Mouse (Mus musculus) bone marrow, adult 2 months (tissue): ENCODE results near the gene Tm4sf4. TPM values are rescaled to one million over a fixed set of nuclear protein-coding genes. Genes with fewer than 3 reads are reported as not detected.

Experiments
- H3K27ac ChIP-seq: fragments of 200-500 bp; 2 replicates; pipeline ENCODE4 v1.5.1; 2012; ENCODE audit warnings: low read depth, mild to moderate bottlenecking, control low read depth, inconsistent platforms, low read length; ENCODE audit not compliant: control insufficient read depth, poor library complexity, insufficient read depth
- H3K4me1 ChIP-seq: fragments of 200-500 bp; 2 replicates; pipeline ENCODE4 v1.6.1; 2011; ENCODE audit warnings: low read length; ENCODE audit not compliant: control insufficient read depth, insufficient read depth
- H3K4me3 ChIP-seq: fragments of 200-500 bp; replicated peaks from 2 replicates; pipeline ENCODE3; 2011; ENCODE audit warnings: mild to moderate bottlenecking, low read depth, low read length, control low read depth; ENCODE audit not compliant: control insufficient read depth
- CTCF ChIP-seq: fragments of 200-500 bp; IDR thresholded peaks from 2 replicates; pipeline ENCODE4 v1.5.1; 2011; ENCODE audit warnings: low read length, control low read depth; ENCODE audit not compliant: control insufficient read depth, insufficient read depth
- POLR2A ChIP-seq: fragments of 200-500 bp; IDR thresholded peaks from 2 replicates; pipeline ENCODE4 v1.6.1; 2011; ENCODE audit warnings: low read depth, mild to moderate bottlenecking, control low read depth, low read length, borderline replicate concordance; ENCODE audit not compliant: control insufficient read depth
- WGBS: fragments of 180-500 bp; shearing (Covaris S2); methylation state at CpG from one replicate; pipeline ENCODE4 v1.1.7; 2018; 5-methylcytosine and 5-hydroxymethylcytosine counted together
- polyA plus RNA-seq: library from polyadenylated mRNA; stranded (reverse); fragments of >200 nt; gene quantifications from 2 replicates; pipeline ENCODE4 v1.2.4, GENCODE M21; 2011; ENCODE audit warnings: low replicate concordance; ENCODE audit not compliant: missing spikeins, insufficient read depth, insufficient read length

The Tm4sf4 gene
- not detected in 2 replicates for polyA plus RNA-seq

DNA sequence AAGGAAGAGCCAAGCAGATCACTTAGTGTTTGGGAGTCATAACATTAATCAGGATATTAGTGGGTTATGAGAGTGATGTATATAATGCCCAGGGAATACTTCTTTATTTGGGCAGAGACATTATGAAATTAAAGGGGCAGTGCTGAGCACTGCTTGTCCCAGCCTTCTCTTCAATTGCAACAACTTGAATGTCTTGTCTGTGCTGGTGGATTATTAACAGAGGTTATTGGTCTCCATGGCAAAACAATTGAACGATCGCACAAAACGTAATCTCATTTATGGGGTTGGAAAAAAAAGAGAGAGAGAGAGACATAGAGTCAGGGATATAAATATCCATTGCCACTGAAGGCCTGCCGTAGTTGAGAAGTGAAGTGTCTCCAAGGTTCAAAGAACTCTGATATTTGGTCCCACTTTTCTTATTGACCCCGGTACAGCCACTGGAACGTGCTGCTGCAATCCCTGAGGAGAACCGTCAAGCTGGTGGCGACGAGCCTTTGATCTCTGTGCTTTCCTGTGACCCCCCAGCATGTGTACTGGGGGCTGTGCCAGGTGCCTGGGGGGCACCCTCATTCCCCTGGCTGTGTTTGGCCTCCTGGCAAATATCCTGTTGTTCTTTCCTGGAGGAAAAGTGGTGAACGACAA lies at the start of gene Tm4sf4:
Gene Tm4sf4, plus strand, starts transcription at position 226 of the 642 bp plus-strand sequence.
- WGBS = 81% methylated on average over 10 of the region's 10 CpGs
- no peak within 1 kb of the TSS for H3K27ac ChIP-seq

DNA sequence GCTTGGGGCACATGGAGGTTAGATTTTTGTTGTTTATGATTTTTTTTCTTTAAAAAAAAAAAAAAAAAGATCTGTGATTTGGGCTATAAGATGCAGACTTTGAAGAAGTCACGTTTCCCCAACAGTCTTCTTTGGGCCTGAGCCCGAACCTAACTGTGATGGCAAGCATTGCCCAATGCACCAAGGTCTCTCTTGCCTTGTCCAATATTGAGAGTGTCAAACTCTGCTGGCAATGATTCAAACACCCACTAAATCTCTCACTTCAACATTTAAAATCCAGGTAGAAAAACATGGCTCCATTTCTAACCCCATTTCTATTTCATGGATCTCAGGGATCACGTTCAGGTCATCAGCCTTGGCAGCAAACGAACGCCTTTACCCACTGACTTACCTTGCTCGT lies 38.7 kb upstream of the Tm4sf4 start:
- TF ChIP-seq CTCF (no peak), POLR2A (no peak)
- H3K4me3 ChIP-seq = no peak overlapping the region
- no peak overlapping the region for H3K27ac ChIP-seq
- 70% methylated on average over 6 of the region's 6 CpGs for WGBS
- H3K4me1 ChIP-seq = no peaks in the 10 kb centered on the region

More for the DNA sequence above, at the start of gene Tm4sf4:
- no peak for TF ChIP-seq POLR2A
- no peak for TF ChIP-seq CTCF
- H3K4me3 ChIP-seq = no peak within 1 kb of the TSS
- no peaks in the 10 kb centered on the region for H3K4me1 ChIP-seq

DNA sequence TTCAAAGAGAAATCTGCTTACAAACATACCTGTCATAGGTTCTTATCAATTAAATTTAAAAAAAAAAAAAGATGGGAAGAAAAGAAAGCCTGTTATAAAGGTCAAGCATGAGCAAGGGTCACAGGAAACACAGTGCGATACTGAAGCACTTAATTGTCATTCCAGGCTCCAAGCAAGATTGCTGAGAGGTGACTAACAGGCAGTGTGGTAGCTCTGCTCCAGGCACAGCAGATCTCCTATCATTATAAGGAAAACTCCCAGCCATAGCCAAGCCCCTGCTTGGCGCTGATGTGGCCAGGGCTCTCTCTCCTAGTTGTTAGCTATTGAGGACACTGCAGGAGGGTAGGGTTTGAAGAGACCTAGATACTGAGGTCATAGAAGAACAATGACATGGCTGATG lies 38.2 kb upstream of the Tm4sf4 start:
- Histone ChIP-seq H3K4me3 (no peak overlapping the region), H3K4me1 (no peaks in the 10 kb centered on the region), H3K27ac (no peak overlapping the region)
- WGBS = 78% methylated on average over 2 of the region's 2 CpGs
- no peak for TF ChIP-seq CTCF

DNA sequence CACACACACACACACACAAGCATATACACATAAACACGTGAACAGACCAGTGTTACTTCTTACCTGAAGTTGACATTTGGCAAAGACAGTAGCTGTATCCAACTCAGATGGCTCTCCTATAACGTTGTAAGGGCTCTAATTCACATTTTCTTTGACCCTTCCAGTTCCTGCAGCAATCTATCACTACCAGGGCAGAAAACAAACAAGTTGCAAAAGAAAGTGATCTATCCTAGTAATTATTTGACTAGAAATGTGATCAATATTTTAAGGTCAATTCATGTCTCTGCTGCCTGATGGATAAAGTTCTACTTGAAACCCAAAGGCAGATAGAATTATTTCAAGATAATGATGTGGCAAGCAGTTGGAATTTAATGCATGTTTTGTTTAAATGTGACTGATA lies 37.5 kb upstream of the Tm4sf4 start:
- 59% methylated on average over 2 of the region's 2 CpGs for WGBS
- H3K27ac ChIP-seq = no peak overlapping the region
- H3K4me1 ChIP-seq = no peaks in the 10 kb centered on the region
- TF ChIP-seq CTCF (no peak), POLR2A (no peak)
- H3K4me3 ChIP-seq = no peak overlapping the region

DNA sequence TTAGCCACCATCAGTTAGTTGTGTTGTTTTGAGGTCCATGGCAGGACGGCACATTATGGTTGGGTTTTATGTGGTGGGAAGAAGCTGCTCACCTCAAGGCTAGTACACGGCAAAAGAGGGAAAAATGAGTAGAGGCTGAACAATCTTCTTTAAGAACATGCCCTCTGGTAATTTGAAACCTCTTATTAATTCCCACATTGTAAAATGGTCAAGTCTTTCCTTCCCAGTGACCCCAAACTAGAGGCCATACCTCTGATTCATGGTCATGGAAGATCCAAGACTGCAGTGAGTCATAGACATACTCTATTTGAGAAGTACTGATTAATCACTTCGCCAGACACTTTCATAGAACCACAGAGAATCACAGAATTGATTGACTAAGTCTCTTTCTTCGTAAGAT lies 13.6 kb upstream of the Tm4sf4 start:
- H3K4me3 ChIP-seq = no peak overlapping the region
- no peak overlapping the region for H3K27ac ChIP-seq
- no peaks in the 10 kb centered on the region for H3K4me1 ChIP-seq
- TF ChIP-seq POLR2A (no peak), CTCF (no peak)
- 64% methylated on average over 4 of the region's 4 CpGs for WGBS

DNA sequence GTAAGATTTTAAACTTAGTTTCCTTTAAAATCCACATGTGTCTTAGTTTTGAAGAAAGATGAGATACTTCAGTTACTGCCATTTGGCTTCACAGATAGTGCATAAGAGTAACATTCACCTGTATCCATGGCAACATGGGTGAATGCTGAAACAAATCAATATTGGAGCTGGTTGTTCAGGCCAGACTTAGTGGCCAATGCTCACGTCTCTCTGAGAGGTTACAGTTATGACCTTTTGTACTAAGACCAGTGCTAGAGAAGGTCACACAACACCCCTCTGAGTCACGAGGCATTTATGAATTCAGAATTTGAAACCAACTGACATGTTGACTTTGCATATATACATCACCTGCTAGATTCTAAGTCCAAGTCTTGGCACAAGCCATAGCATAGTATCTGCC lies 4.9 kb upstream of the Tm4sf4 start:
- TF ChIP-seq CTCF = no peak
- no peak for TF ChIP-seq POLR2A
- 64% methylated on average over 2 of the region's 2 CpGs for WGBS
- no peaks in the 10 kb centered on the region for H3K4me1 ChIP-seq
- H3K27ac ChIP-seq = no peak overlapping the region
- no peak overlapping the region for H3K4me3 ChIP-seq

DNA sequence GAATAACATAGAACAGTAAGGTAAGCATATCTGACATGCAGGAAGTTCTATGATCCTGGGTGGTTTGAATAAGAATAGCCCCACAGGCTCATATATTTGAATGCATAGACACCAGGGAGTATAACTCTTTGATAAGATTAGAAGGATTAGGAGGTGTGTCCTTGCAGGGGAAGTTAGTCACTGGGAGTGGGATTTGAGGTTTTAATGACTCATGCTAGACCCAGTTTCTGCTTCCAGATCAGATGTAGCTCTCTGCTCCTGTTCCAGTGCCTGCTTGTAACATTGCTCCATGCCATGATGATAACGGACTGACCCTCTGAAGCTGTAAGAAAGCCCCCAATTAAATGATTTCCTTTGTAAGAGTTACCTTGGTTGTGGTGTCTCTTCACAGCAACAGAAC lies 4.5 kb upstream of the Tm4sf4 start:
- Histone ChIP-seq H3K4me3 (no peak overlapping the region), H3K27ac (no peak overlapping the region), H3K4me1 (no peaks in the 10 kb centered on the region)
- TF ChIP-seq CTCF (no peak), POLR2A (no peak)
- WGBS = 68% methylated on average over 1 of the region's 1 CpGs

DNA sequence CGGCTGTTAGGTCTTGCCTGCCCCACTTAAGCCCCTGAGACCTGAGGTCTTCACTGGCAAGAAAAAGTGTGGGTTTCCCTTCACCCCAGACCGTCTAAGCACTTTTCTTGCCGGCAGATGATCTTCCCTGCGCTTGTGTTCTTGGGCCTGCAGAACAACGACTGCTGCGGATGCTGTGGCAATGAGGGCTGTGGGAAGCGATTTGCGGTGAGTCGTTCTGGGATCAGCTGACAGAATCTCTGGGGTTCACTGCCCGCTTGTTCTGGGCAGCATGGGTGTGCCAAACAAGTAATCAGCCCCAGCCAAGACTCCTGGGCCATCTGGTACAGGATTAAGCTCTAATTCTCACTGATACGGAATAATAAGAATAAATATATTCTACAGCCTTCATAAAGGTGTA lies 1.2 kb downstream of the Tm4sf4 start:
- no peak overlapping the region for H3K27ac ChIP-seq
- no peak overlapping the region for H3K4me3 ChIP-seq

More for the DNA sequence above, 1.2 kb downstream of the Tm4sf4 start:
- TF ChIP-seq CTCF (no peak), POLR2A (no peak)
- H3K4me1 ChIP-seq = no peaks in the 10 kb centered on the region
- WGBS = 80% methylated on average over 11 of the region's 11 CpGs
